Mouse (Mus musculus) liver, embryonic 11.5 days (tissue): ENCODE measurements around the gene Ifit1. TPM values are rescaled to one million over a fixed set of nuclear protein-coding genes. Genes with fewer than 3 reads are reported as not detected.

Experiments
- ATAC-seq: fragments of 200-750 bp; cut with Nextera tagmentation; replicated peaks from 2 replicates; pipeline ENCODE4 v1.8.0; 2017; ENCODE audit warnings: moderate number of reproducible peaks, mild to moderate bottlenecking, moderate TSS enrichment, moderate library complexity; ENCODE audit not compliant: low FRiP score
- DNase-seq: peaks from one replicate; pipeline ENCODE4 v3.0.0-alpha.2; 2017; ENCODE audit warnings: low spot score
- H3K27ac ChIP-seq: fragments of 300-500 bp; sonication (generic); 2 replicates; pipeline ENCODE4 v1.5.1; 2014; ENCODE audit warnings: mild to moderate bottlenecking, low read depth, low read length, control low read depth
- H3K27me3 ChIP-seq: fragments of 300-500 bp; sonication (generic); replicated peaks from 2 replicates; pipeline ENCODE4 v1.6.1; 2014; ENCODE audit warnings: low read length, mixed read lengths; ENCODE audit not compliant: control insufficient read depth, insufficient read depth
- H3K36me3 ChIP-seq: fragments of 300-500 bp; sonication (generic); 2 replicates; pipeline ENCODE4 v1.6.1; 2014; ENCODE audit warnings: mild to moderate bottlenecking, low read length, moderate library complexity, mixed read lengths; ENCODE audit not compliant: control insufficient read depth, insufficient read depth
- H3K4me1 ChIP-seq: fragments of 300-500 bp; sonication (generic); replicated peaks from 2 replicates; pipeline ENCODE4 v1.6.1; 2014; ENCODE audit warnings: low read length, mixed read lengths; ENCODE audit not compliant: control insufficient read depth, insufficient read depth
- H3K4me2 ChIP-seq: fragments of 300-500 bp; sonication (generic); 2 replicates; pipeline ENCODE4 v1.6.1; 2014; ENCODE audit warnings: mild to moderate bottlenecking, control low read depth, moderate library complexity
- H3K4me3 ChIP-seq: fragments of 300-500 bp; sonication (generic); 2 replicates; pipeline ENCODE4 v1.5.1; 2014; ENCODE audit warnings: low read depth, low read length, control low read depth
- H3K9ac ChIP-seq: fragments of 300-500 bp; sonication (generic); 2 replicates; pipeline ENCODE4 v1.6.1; 2014; ENCODE audit warnings: low read depth, low read length, control low read depth
- H3K9me3 ChIP-seq: fragments of 300-500 bp; sonication (generic); 2 replicates; pipeline ENCODE4 v1.6.1; 2016; ENCODE audit warnings: low read length, inconsistent platforms, mixed read lengths; ENCODE audit not compliant: control insufficient read depth
- WGBS: fragments of 180-500 bp; shearing (Covaris S2); extraction: QIAGEN DNeasy Blood & Tissue Kit; methylation state at CpG from one replicate; pipeline ENCODE4 v1.1.7; 2014; 5-methylcytosine and 5-hydroxymethylcytosine counted together
- polyA plus RNA-seq: library from polyadenylated mRNA; unstranded; fragments of >200 nt; fragmentation: Nextera tagmentation; extraction: Ambion mirVana; gene quantifications from 2 replicates; pipeline ENCODE4 v1.2.1, GENCODE M21; 2014

Ifit1 gene
- polyA plus RNA-seq, 1 experiment from 2014 or later, result 0.14 TPM

- no peak overlapping the region for H3K27ac ChIP-seq
- ATAC-seq (no peak), DNase-seq (no peak)
- H3K4me2 ChIP-seq, result no peak overlapping the region
- no peaks in the 10 kb centered on the region for H3K9me3 ChIP-seq
- H3K4me1 ChIP-seq, result no peaks in the 10 kb centered on the region
- H3K36me3 ChIP-seq, result no peaks in the 10 kb centered on the region
- WGBS, result 71% methylated on average over 7 of the region's 7 CpGs
- no peak overlapping the region for H3K4me3 ChIP-seq
- H3K9ac ChIP-seq, result no peak overlapping the region
- H3K27me3 ChIP-seq, result no peaks in the 10 kb centered on the region
These were observed 32.8 kb downstream of the Ifit1 start for GRCm38 (mm10) chr19:34673476-34673875.

GRCm38 (mm10) chr19:34678428-34678827 is 37.8 kb downstream of the Ifit1 start:
- H3K27ac ChIP-seq, result no peak overlapping the region
- no peak overlapping the region for H3K9ac ChIP-seq
- no peaks in the 10 kb centered on the region for H3K4me1 ChIP-seq
- WGBS, result 55% methylated on average over 4 of the region's 4 CpGs
- no peak for DNase-seq
- H3K36me3 ChIP-seq, result no peaks in the 10 kb centered on the region
- H3K4me3 ChIP-seq, result no peak overlapping the region
- no peak overlapping the region for H3K4me2 ChIP-seq
- no peaks in the 10 kb centered on the region for H3K27me3 ChIP-seq
- no peaks in the 10 kb centered on the region for H3K9me3 ChIP-seq
- no peak for ATAC-seq

GRCm38 (mm10) chr19:34684857-34685256 is 44.2 kb downstream of the Ifit1 start:
- Histone ChIP-seq H3K27me3 (no peaks in the 10 kb centered on the region), H3K9me3 (no peaks in the 10 kb centered on the region), H3K4me2 (no peak overlapping the region), H3K4me3 (no peak overlapping the region), H3K27ac (no peak overlapping the region), H3K4me1 (no peaks in the 10 kb centered on the region), H3K9ac (no peak overlapping the region), H3K36me3 (no peaks in the 10 kb centered on the region)
- 54% methylated on average over 1 of the region's 1 CpGs for WGBS
- ATAC-seq (no peak), DNase-seq (no peak)

GRCm38 (mm10) chr19:34685530-34685929 is 44.9 kb downstream of the Ifit1 start:
- WGBS, result 96% methylated on average over 1 of the region's 1 CpGs
- H3K4me2 ChIP-seq, result no peak overlapping the region
- no peak overlapping the region for H3K4me3 ChIP-seq
- H3K4me1 ChIP-seq, result no peaks in the 10 kb centered on the region
- H3K9ac ChIP-seq, result no peak overlapping the region
- ATAC-seq (no peak), DNase-seq (no peak)
- H3K27me3 ChIP-seq, result no peaks in the 10 kb centered on the region
- no peaks in the 10 kb centered on the region for H3K9me3 ChIP-seq
- H3K27ac ChIP-seq, result no peak overlapping the region
- H3K36me3 ChIP-seq, result no peaks in the 10 kb centered on the region

GRCm38 (mm10) chr19:34691402-34691801 is 50.7 kb downstream of the Ifit1 start:
- H3K27me3 ChIP-seq, result no peaks in the 10 kb centered on the region
- H3K4me2 ChIP-seq, result no peak overlapping the region
- H3K4me3 ChIP-seq, result no peak overlapping the region
- no peaks in the 10 kb centered on the region for H3K4me1 ChIP-seq
- H3K9me3 ChIP-seq, result no peaks in the 10 kb centered on the region
- no peak overlapping the region for H3K27ac ChIP-seq
- H3K9ac ChIP-seq, result no peak overlapping the region
- WGBS, result 83% methylated on average over 6 of the region's 6 CpGs
- ATAC-seq (no peak), DNase-seq (no peak)
- H3K36me3 ChIP-seq, result no peaks in the 10 kb centered on the region

- Histone ChIP-seq H3K4me1 (no peaks in the 10 kb centered on the region), H3K9ac (no peak overlapping the region), H3K9me3 (no peaks in the 10 kb centered on the region), H3K4me3 (no peak overlapping the region), H3K27me3 (no peaks in the 10 kb centered on the region), H3K27ac (no peak overlapping the region), H3K4me2 (no peak overlapping the region), H3K36me3 (no peaks in the 10 kb centered on the region)
- ATAC-seq, result no peak
- 85% methylated on average over 8 of the region's 8 CpGs for WGBS
- no peak for DNase-seq
These were observed 55.8 kb downstream of the Ifit1 start for GRCm38 (mm10) chr19:34696352-34696986.

- 57% methylated on average over 2 of the region's 2 CpGs for WGBS
- no peak for DNase-seq
These were observed 56.8 kb downstream of the Ifit1 start for GRCm38 (mm10) chr19:34697461-34697860.

GRCm38 (mm10) chr19:34698432-34698831 is 57.8 kb downstream of the Ifit1 start:
- no peaks in the 10 kb centered on the region for H3K27me3 ChIP-seq
- 77% methylated on average over 3 of the region's 3 CpGs for WGBS
- H3K27ac ChIP-seq, result peak overlapping the region; percentile 33; the same call in 1 of the 2 replicates
- no peaks in the 10 kb centered on the region for H3K36me3 ChIP-seq
- H3K4me2 ChIP-seq, result no peak overlapping the region
- ATAC-seq (no peak), DNase-seq (no peak)
- no peak overlapping the region for H3K9ac ChIP-seq
- H3K4me3 ChIP-seq, result no peak overlapping the region
- H3K4me1 ChIP-seq, result no peaks in the 10 kb centered on the region
- H3K9me3 ChIP-seq, result no peaks in the 10 kb centered on the region

More at GRCm38 (mm10) chr19:34697461-34697860, 56.8 kb downstream of the Ifit1 start:
- no peak overlapping the region for H3K9ac ChIP-seq
- no peaks in the 10 kb centered on the region for H3K36me3 ChIP-seq
- no peaks in the 10 kb centered on the region for H3K27me3 ChIP-seq
- H3K9me3 ChIP-seq, result no peaks in the 10 kb centered on the region
- H3K4me1 ChIP-seq, result no peaks in the 10 kb centered on the region
- H3K27ac ChIP-seq, result no peak overlapping the region
- H3K4me3 ChIP-seq, result no peak overlapping the region
- no peak overlapping the region for H3K4me2 ChIP-seq
- no peak for ATAC-seq

GRCm38 (mm10) chr19:34698852-34699251 is 58.2 kb downstream of the Ifit1 start:
- Histone ChIP-seq H3K36me3 (no peaks in the 10 kb centered on the region), H3K9me3 (no peaks in the 10 kb centered on the region), H3K4me2 (no peak overlapping the region), H3K9ac (no peak overlapping the region), H3K27ac (no peak overlapping the region), H3K4me1 (no peaks in the 10 kb centered on the region), H3K4me3 (no peak overlapping the region), H3K27me3 (no peaks in the 10 kb centered on the region)
- WGBS, result 63% methylated on average over 1 of the region's 1 CpGs
- no peak for DNase-seq
- no peak for ATAC-seq
